Mouse (Mus musculus) heart, embryonic 14.5 days (tissue): ENCODE data around the gene Olfr890. TPM values are rescaled to one million over a fixed set of nuclear protein-coding genes. Genes with fewer than 3 reads are reported as not detected.
"Not testable (repeated sequence)": the region's sequence is repeated elsewhere in the genome, so short reads cannot be mapped to it uniquely, and the experiment has no call there.

Source experiments
- ATAC-seq: fragments of 200-750 bp; cut with Nextera tagmentation; 2 replicates; pipeline ENCODE4 v1.8.0; 2017; ENCODE audit warnings: low read depth, moderate TSS enrichment; ENCODE audit not compliant: insufficient number of reproducible peaks, insufficient read depth, low FRiP score
- H3K27ac ChIP-seq, 2 experiments: fragments of 200-500 bp in 1 of 2; fragments of 300-500 bp in 1 of 2; sonication (generic) in 1 of 2; replicated peaks in 1 of 2; 2 replicates each; pipeline ENCODE4 v1.5.1; 2012 to 2014; ENCODE audit warnings: low read depth in 2 of 2, low read length in 2 of 2, control low read depth in 1 of 2, mild to moderate bottlenecking in 1 of 2, mixed read lengths in 1 of 2; ENCODE audit not compliant: control insufficient read depth in 1 of 2, insufficient read depth in 1 of 2
- H3K27me3 ChIP-seq: fragments of 300-500 bp; sonication (generic); 2 replicates; pipeline ENCODE4 v1.6.1; 2014; ENCODE audit warnings: mild to moderate bottlenecking, low read length, control low read depth; ENCODE audit not compliant: control insufficient read depth, insufficient read depth
- H3K36me3 ChIP-seq: fragments of 300-500 bp; sonication (generic); 2 replicates; pipeline ENCODE4 v1.6.1; 2014; ENCODE audit warnings: mild to moderate bottlenecking, control low read depth, low read length, mixed read lengths; ENCODE audit not compliant: control insufficient read depth, insufficient read depth
- H3K4me1 ChIP-seq, 2 experiments: fragments of 200-500 bp in 1 of 2; fragments of 300-500 bp in 1 of 2; sonication (generic) in 1 of 2; 2 replicates each; pipeline ENCODE4 v1.6.1; 2012 to 2014; ENCODE audit warnings: low read length in 2 of 2, control low read depth in 1 of 2, mixed read lengths in 1 of 2; ENCODE audit not compliant: control insufficient read depth in 2 of 2, insufficient read depth in 2 of 2
- H3K4me2 ChIP-seq: fragments of 300-500 bp; sonication (generic); 2 replicates; pipeline ENCODE4 v1.6.1; 2014; ENCODE audit warnings: mild to moderate bottlenecking, low read length
- H3K4me3 ChIP-seq, 2 experiments: fragments of 200-500 bp in 1 of 2; fragments of 300-500 bp in 1 of 2; sonication (generic) in 1 of 2; 2 replicates each; pipeline ENCODE4 v1.5.1; 2012 to 2014; ENCODE audit warnings: low read length in 2 of 2, mild to moderate bottlenecking in 2 of 2, control low read depth in 1 of 2, low read depth in 1 of 2, moderate library complexity in 1 of 2; ENCODE audit not compliant: control insufficient read depth in 1 of 2, insufficient read depth in 1 of 2
- H3K9ac ChIP-seq: fragments of 300-500 bp; sonication (generic); 2 replicates; pipeline ENCODE4 v1.6.1; 2014; ENCODE audit warnings: mild to moderate bottlenecking, low read length
- H3K9me3 ChIP-seq: fragments of 300-500 bp; sonication (generic); 2 replicates; pipeline ENCODE4 v1.6.1; 2016; ENCODE audit warnings: low read length, control low read depth; ENCODE audit not compliant: control insufficient read depth
- WGBS: fragments of 180-500 bp; shearing (Covaris S2); extraction: QIAGEN DNeasy Blood & Tissue Kit; methylation state at CpG from one replicate; pipeline ENCODE4 v1.1.7; 2014; 5-methylcytosine and 5-hydroxymethylcytosine counted together
- polyA plus RNA-seq: library from polyadenylated mRNA; unstranded; fragments of >200 nt; fragmentation: Nextera tagmentation; extraction: Ambion mirVana; gene quantifications from 2 replicates; pipeline ENCODE4 v1.2.1, GENCODE M21; 2014

The Olfr890 gene
- not detected in 2 replicates for polyA plus RNA-seq

- Histone ChIP-seq H3K4me1 (no peaks in the 10 kb centered on the region), H3K9ac (no peak within 1 kb of the TSS), H3K4me2 (no peak within 1 kb of the TSS), H3K27ac (no peak within 1 kb of the TSS), H3K9me3 (no peaks in the 10 kb centered on the region), H3K36me3 (no peaks in the 10 kb centered on the region), H3K4me3 (no peak within 1 kb of the TSS), H3K27me3 (no peaks in the 10 kb centered on the region)
- no peak for ATAC-seq
These were observed at the start of gene Olfr890 for GRCm38 (mm10) chr9:38142217-38142616. Gene Olfr890, plus strand, starts transcription at chr9:38142517.

GRCm38 (mm10) chr9:38107828-38108227 is 34.5 kb upstream of the Olfr890 start, which contains the start of gene Olfr888:
Gene Olfr888, plus strand, starts transcription at chr9:38108128.
- ATAC-seq = no peak
- no peaks in the 10 kb centered on the region for H3K27me3 ChIP-seq
- no peaks in the 10 kb centered on the region for H3K36me3 ChIP-seq
- H3K27ac ChIP-seq = no peak within 1 kb of the TSS
- H3K9me3 ChIP-seq = no peaks in the 10 kb centered on the region
- H3K4me2 ChIP-seq = no peak within 1 kb of the TSS
- no peaks in the 10 kb centered on the region for H3K4me1 ChIP-seq
- WGBS = 70% methylated on average over 1 of the region's 1 CpGs
- H3K4me3 ChIP-seq = no peak within 1 kb of the TSS
- H3K9ac ChIP-seq = no peak within 1 kb of the TSS

- no peak within 1 kb of the TSS for H3K4me2 ChIP-seq
- no peaks in the 10 kb centered on the region for H3K27me3 ChIP-seq
These were observed 27.4 kb upstream of the Olfr890 start, which contains the start of gene Olfr889 for GRCm38 (mm10) chr9:38114898-38115297. Gene Olfr889, plus strand, starts transcription at chr9:38115198.

GRCm38 (mm10) chr9:38168341-38168740 is 26.0 kb downstream of the Olfr890 start:
- WGBS = 37% methylated on average over 2 of the region's 2 CpGs
- H3K27ac ChIP-seq, ATAC-seq, H3K9ac ChIP-seq, H3K4me1 ChIP-seq, H3K4me3 ChIP-seq, H3K4me2 ChIP-seq, H3K9me3 ChIP-seq, H3K36me3 ChIP-seq, H3K27me3 ChIP-seq: not testable (repeated sequence)

More at GRCm38 (mm10) chr9:38114898-38115297, 27.4 kb upstream of the Olfr890 start, which contains the start of gene Olfr889:
- no peaks in the 10 kb centered on the region for H3K4me1 ChIP-seq
- no peaks in the 10 kb centered on the region for H3K9me3 ChIP-seq
- H3K9ac ChIP-seq = no peak within 1 kb of the TSS
- no peak for ATAC-seq
- H3K4me3 ChIP-seq = no peak within 1 kb of the TSS
- no peak within 1 kb of the TSS for H3K27ac ChIP-seq
- no peaks in the 10 kb centered on the region for H3K36me3 ChIP-seq

GRCm38 (mm10) chr9:38180721-38181120 is 38.4 kb downstream of the Olfr890 start, which contains the start of gene Olfr891:
Gene Olfr891, minus strand, starts transcription at chr9:38180821.
- no peak for ATAC-seq
- H3K27me3 ChIP-seq = no peaks in the 10 kb centered on the region
- WGBS = 53% methylated on average over 1 of the region's 1 CpGs
- H3K36me3 ChIP-seq = no peaks in the 10 kb centered on the region
- no peak within 1 kb of the TSS for H3K9ac ChIP-seq
- no peaks in the 10 kb centered on the region for H3K4me1 ChIP-seq
- H3K4me2 ChIP-seq = no peak within 1 kb of the TSS
- no peak within 1 kb of the TSS for H3K4me3 ChIP-seq
- H3K27ac ChIP-seq = no peak within 1 kb of the TSS
- peaks cover 7% of the 10 kb centered on the region for H3K9me3 ChIP-seq

Other genes with a start within 250 kb of the Olfr890 start
- gene Olfr145, start 245.8 kb upstream of the Olfr890 start, polyA plus RNA-seq = not detected in 2 replicates
- gene Olfr878, start 224.7 kb upstream of the Olfr890 start, polyA plus RNA-seq = not detected in 2 replicates
- not detected in 2 replicates for gene Olfr881, start 150.7 kb upstream of the Olfr890 start, polyA plus RNA-seq
- not detected in 2 replicates for gene Olfr883, start 116.7 kb upstream of the Olfr890 start, polyA plus RNA-seq
- not detected in 2 replicates for gene Olfr884, start 96.0 kb upstream of the Olfr890 start, polyA plus RNA-seq
- not detected in 2 replicates for gene Olfr885, start 81.2 kb upstream of the Olfr890 start, polyA plus RNA-seq
- gene Olfr887, start 58.4 kb upstream of the Olfr890 start, polyA plus RNA-seq = not detected in 2 replicates
- not detected in 2 replicates for gene Olfr888, start 34.4 kb upstream of the Olfr890 start, polyA plus RNA-seq
- gene Olfr889, start 27.3 kb upstream of the Olfr890 start, polyA plus RNA-seq = not detected in 2 replicates
- not detected in 2 replicates for gene Olfr891, start 38.3 kb downstream of the Olfr890 start, polyA plus RNA-seq
- gene Olfr893, start 65.8 kb downstream of the Olfr890 start, polyA plus RNA-seq = not detected in 2 replicates
- gene Olfr894, start 75.5 kb downstream of the Olfr890 start, polyA plus RNA-seq = not detected in 2 replicates
- not detected in 2 replicates for gene Olfr143, start 110.3 kb downstream of the Olfr890 start, polyA plus RNA-seq
- not detected in 2 replicates for gene Olfr895, start 125.3 kb downstream of the Olfr890 start, polyA plus RNA-seq
- gene Olfr896-ps1, start 148.6 kb downstream of the Olfr890 start, polyA plus RNA-seq = not detected in 2 replicates
- not detected in 2 replicates for gene Olfr25, start 186.5 kb downstream of the Olfr890 start, polyA plus RNA-seq
- gene Olfr898, start 205.9 kb downstream of the Olfr890 start, polyA plus RNA-seq = not detected in 2 replicates
- not detected in 2 replicates for gene Olfr250, start 224.4 kb downstream of the Olfr890 start, polyA plus RNA-seq
- not detected in 2 replicates for gene Olfr251, start 234.6 kb downstream of the Olfr890 start, polyA plus RNA-seq